Mouse (Mus musculus) stomach, embryonic 14.5 days (tissue): ENCODE data around the gene Chit1. TPM values are rescaled to one million over a fixed set of nuclear protein-coding genes. Genes with fewer than 3 reads are reported as not detected.
A peak's percentile ranks its signal among the peaks of the same experiment; 100 is the strongest.

ENCODE experiments used
- ATAC-seq: fragments of 200-750 bp; cut with Nextera tagmentation; 2 replicates; pipeline ENCODE4 v1.8.0; 2017; ENCODE audit warnings: low read depth, moderate TSS enrichment; ENCODE audit not compliant: insufficient number of reproducible peaks, insufficient read depth, low FRiP score
- H3K27ac ChIP-seq: fragments of 300-500 bp; sonication (generic); 2 replicates; pipeline ENCODE4 v1.5.1; 2014; ENCODE audit warnings: mild to moderate bottlenecking, low read length, moderate library complexity, mixed read lengths
- H3K27me3 ChIP-seq: fragments of 300-500 bp; sonication (generic); 2 replicates; pipeline ENCODE4 v1.6.1; 2014; ENCODE audit warnings: low read length, control low read depth, mixed read lengths; ENCODE audit not compliant: control insufficient read depth, insufficient read depth
- H3K36me3 ChIP-seq: fragments of 300-500 bp; sonication (generic); 2 replicates; pipeline ENCODE4 v1.6.1; 2014; ENCODE audit warnings: mild to moderate bottlenecking, control low read depth, low read length, moderate library complexity, mixed read lengths; ENCODE audit not compliant: control insufficient read depth, insufficient read depth
- H3K4me1 ChIP-seq: fragments of 300-500 bp; sonication (generic); 2 replicates; pipeline ENCODE4 v1.6.1; 2014; ENCODE audit warnings: low read length, control low read depth, mixed read lengths; ENCODE audit not compliant: control insufficient read depth, insufficient read depth
- H3K4me2 ChIP-seq: fragments of 300-500 bp; sonication (generic); replicated peaks from 2 replicates; pipeline ENCODE4 v1.6.1; 2014; ENCODE audit warnings: low read depth, low read length, control low read depth
- H3K4me3 ChIP-seq: fragments of 300-500 bp; sonication (generic); 2 replicates; pipeline ENCODE4 v1.5.1; 2014; ENCODE audit warnings: low read depth, low read length, control low read depth
- H3K9ac ChIP-seq: fragments of 300-500 bp; sonication (generic); replicated peaks from 2 replicates; pipeline ENCODE4 v1.6.1; 2014; ENCODE audit warnings: low read depth, mild to moderate bottlenecking, control low read depth, low read length, moderate library complexity, mixed read lengths
- H3K9me3 ChIP-seq: fragments of 300-500 bp; sonication (generic); 2 replicates; pipeline ENCODE4 v1.6.1; 2016; ENCODE audit warnings: low read depth, low read length, control low read depth; ENCODE audit not compliant: control insufficient read depth
- WGBS: fragments of 180-500 bp; shearing (Covaris S2); extraction: QIAGEN DNeasy Blood & Tissue Kit; methylation state at CpG from one replicate; pipeline ENCODE4 v1.1.7; 2014; 5-methylcytosine and 5-hydroxymethylcytosine counted together
- polyA plus RNA-seq: library from polyadenylated mRNA; unstranded; fragments of >200 nt; fragmentation: Nextera tagmentation; extraction: Ambion mirVana; gene quantifications from 2 replicates; pipeline ENCODE4 v1.2.1, GENCODE M21; 2014

Chit1 gene
- polyA plus RNA-seq, 1 experiment from 2014 or later: not detected

DNA sequence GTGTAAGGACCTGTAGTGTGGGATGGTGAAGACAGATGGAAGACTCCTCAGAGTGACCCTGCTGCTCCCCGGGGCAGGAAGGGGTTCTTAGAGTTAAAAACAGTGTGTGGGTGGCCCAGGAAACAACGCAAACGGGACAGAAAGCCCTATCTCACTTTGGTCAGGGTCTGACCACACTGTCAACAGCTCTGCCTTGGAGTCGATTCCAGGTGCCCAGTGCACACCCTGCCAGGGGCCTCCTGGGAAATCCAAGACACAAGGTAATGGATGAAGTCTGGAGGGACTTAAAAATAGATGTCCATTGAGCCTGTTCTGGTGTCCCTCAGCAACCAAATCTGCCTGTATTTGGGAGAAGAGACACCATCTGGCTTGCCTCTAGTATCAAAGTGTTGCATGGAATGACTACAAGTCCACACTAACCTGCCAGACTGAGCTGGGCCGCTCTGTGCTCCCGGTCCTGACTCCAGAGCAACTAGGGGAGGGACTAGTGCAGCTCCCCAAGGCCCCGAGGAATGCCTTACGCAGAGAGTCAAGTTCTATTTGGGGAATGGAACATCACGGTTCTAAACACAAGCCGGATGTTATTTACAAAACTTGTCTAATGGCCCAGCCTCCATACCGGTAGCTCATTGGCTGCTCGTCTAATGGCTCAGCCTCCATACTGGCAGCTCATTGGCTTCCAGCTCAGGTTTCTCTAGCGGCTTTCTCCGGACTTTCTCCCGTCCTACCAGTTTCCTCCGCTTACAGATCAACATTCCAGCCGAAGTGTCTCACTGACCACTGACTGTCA lies 12.1 kb upstream of the Chit1 start:
- H3K4me1 ChIP-seq: peaks cover 54% of the 10 kb centered on the region
- WGBS: 1% methylated on average over 17 of the region's 17 CpGs
- H3K4me3 ChIP-seq: peak overlapping the region; percentile 28
- no peak overlapping the region for H3K9ac ChIP-seq
- peak overlapping the region; percentile 58 for H3K4me2 ChIP-seq
- no peaks in the 10 kb centered on the region for H3K9me3 ChIP-seq
- peak; percentile 84 for ATAC-seq
- H3K27ac ChIP-seq: peak overlapping the region; percentile 91
- H3K27me3 ChIP-seq: no peaks in the 10 kb centered on the region
- no peaks in the 10 kb centered on the region for H3K36me3 ChIP-seq

DNA sequence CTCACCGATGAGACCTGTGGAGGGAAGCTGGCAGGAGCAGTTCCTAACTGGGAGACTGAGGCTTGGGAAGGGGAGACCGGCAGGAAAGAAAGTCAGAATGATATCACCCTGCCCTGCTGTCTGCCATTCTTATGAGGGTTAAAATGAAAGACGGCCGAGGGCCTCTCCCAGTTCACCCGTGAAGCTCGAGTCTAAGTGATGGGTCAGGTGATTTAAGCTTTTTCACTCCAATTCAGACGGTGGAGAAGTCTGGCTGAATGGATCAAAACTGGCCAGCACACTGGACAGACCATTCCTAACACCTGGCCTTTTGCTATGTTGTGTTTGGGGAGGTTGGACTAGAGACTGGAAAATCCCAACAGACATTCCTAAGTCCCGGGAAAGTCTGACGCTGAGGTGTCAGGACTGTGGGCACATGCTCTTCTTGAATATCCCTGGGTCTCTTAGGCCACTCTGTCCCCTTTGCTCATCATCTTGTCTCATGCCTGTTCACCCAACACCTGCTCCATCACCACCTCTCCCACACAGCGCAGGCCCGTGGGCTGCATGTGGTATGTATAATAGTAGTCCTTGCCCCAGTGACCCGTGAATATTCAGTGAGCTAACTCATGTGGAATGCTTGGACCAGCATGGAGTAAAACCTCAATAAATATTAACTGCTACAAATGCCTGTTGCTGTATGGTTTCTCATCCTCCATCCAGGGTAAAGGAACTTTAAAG lies 11.4 kb upstream of the Chit1 start:
- peaks cover 50% of the 10 kb centered on the region for H3K4me1 ChIP-seq
- H3K4me3 ChIP-seq: peak overlapping the region; percentile 28
- ATAC-seq: no peak
- peak overlapping the region; percentile 91 for H3K27ac ChIP-seq
- no peak overlapping the region for H3K9ac ChIP-seq
- 19% methylated on average over 12 of the region's 12 CpGs for WGBS
- H3K36me3 ChIP-seq: no peaks in the 10 kb centered on the region
- H3K4me2 ChIP-seq: peak overlapping the region; percentile 58
- H3K27me3 ChIP-seq: no peaks in the 10 kb centered on the region
- no peaks in the 10 kb centered on the region for H3K9me3 ChIP-seq

DNA sequence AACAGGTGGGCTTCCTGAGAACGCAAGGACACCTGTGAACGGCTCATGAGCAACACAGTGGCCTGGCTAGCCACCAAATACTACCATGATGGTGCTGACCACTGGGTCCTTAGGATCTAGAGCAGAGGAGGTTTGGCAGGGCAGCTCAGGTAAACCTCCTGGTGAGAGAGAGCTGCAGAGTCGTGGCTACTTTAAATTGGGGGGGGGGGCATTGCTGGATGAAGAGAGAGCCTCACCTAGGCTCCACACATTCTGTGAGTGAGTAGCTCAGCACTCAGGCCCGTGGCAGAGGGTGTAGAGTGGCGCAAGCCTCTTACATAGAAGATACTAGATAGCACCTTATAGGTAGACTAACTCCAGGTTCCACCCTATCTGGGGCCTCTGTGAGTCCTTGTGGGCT lies 10.6 kb upstream of the Chit1 start:
- H3K4me2 ChIP-seq: no peak overlapping the region
- ATAC-seq: no peak
- no peaks in the 10 kb centered on the region for H3K9me3 ChIP-seq
- no peaks in the 10 kb centered on the region for H3K27me3 ChIP-seq
- peak overlapping the region; percentile 91; the same call in 1 of the 2 replicates for H3K27ac ChIP-seq
- no peak overlapping the region for H3K4me3 ChIP-seq
- WGBS: 75% methylated on average over 5 of the region's 5 CpGs
- no peak overlapping the region for H3K9ac ChIP-seq
- H3K4me1 ChIP-seq: peaks cover 45% of the 10 kb centered on the region
- H3K36me3 ChIP-seq: no peaks in the 10 kb centered on the region

GRCm38 (mm10) chr1:134100928-134101327 lies 10.1 kb upstream of the Chit1 start:
- Histone ChIP-seq H3K4me2 (no peak overlapping the region), H3K9me3 (no peaks in the 10 kb centered on the region), H3K36me3 (no peaks in the 10 kb centered on the region), H3K27me3 (no peaks in the 10 kb centered on the region), H3K27ac (no peak overlapping the region), H3K9ac (no peak overlapping the region), H3K4me1 (peaks cover 40% of the 10 kb centered on the region), H3K4me3 (no peak overlapping the region)
- no peak for ATAC-seq
- WGBS: 82% methylated on average over 4 of the region's 4 CpGs

DNA sequence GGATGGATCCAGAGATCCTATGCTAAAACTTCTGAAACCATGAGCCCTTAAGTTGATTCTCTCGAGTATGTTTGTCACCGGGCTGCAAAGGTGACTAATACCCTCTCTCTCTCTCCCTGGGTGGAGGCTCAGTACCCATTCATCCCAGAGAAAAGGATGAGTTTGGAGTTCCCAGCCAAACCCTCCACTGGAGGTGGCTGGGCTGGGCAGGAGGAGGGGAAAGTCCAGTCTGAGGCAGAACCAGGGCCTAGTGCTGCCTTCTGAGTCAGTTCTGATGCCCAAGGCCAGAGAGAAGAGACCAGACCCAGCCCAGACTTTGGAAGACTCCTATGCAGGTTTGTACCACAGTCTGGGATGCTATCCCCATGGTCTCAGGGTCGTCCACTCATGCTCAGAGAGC lies 9.4 kb upstream of the Chit1 start:
- no peaks in the 10 kb centered on the region for H3K36me3 ChIP-seq
- WGBS: 74% methylated on average over 3 of the region's 3 CpGs
- H3K9me3 ChIP-seq: no peaks in the 10 kb centered on the region
- no peak overlapping the region for H3K4me2 ChIP-seq
- no peak for ATAC-seq
- no peak overlapping the region for H3K9ac ChIP-seq
- no peak overlapping the region for H3K4me3 ChIP-seq
- H3K27ac ChIP-seq: no peak overlapping the region
- no peaks in the 10 kb centered on the region for H3K27me3 ChIP-seq
- peaks cover 33% of the 10 kb centered on the region for H3K4me1 ChIP-seq

GRCm38 (mm10) chr1:134103861-134104260 lies 7.2 kb upstream of the Chit1 start:
- Histone ChIP-seq H3K4me2 (no peak overlapping the region), H3K9ac (no peak overlapping the region), H3K4me1 (peaks cover 11% of the 10 kb centered on the region; the same call in 1 of the 2 replicates), H3K9me3 (no peaks in the 10 kb centered on the region), H3K27me3 (no peaks in the 10 kb centered on the region), H3K27ac (no peak overlapping the region), H3K4me3 (no peak overlapping the region), H3K36me3 (no peaks in the 10 kb centered on the region)
- no peak for ATAC-seq
- 65% methylated on average over 5 of the region's 5 CpGs for WGBS

- ATAC-seq: no peak
- no peak overlapping the region for H3K4me2 ChIP-seq
- no peak overlapping the region for H3K9ac ChIP-seq
- H3K36me3 ChIP-seq: no peaks in the 10 kb centered on the region
- 68% methylated on average over 11 of the region's 11 CpGs for WGBS
- no peaks in the 10 kb centered on the region for H3K9me3 ChIP-seq
- no peaks in the 10 kb centered on the region for H3K27me3 ChIP-seq
- no peak overlapping the region for H3K27ac ChIP-seq
- no peak overlapping the region for H3K4me3 ChIP-seq
- H3K4me1 ChIP-seq: peaks cover 3% of the 10 kb centered on the region; the same call in 1 of the 2 replicates
Measured at GRCm38 (mm10) chr1:134105043-134105763, 5.8 kb upstream of the Chit1 start.

GRCm38 (mm10) chr1:134105764-134106430 lies 5.1 kb upstream of the Chit1 start:
- Histone ChIP-seq H3K27me3 (no peaks in the 10 kb centered on the region), H3K4me2 (no peak overlapping the region), H3K4me1 (no peaks in the 10 kb centered on the region), H3K36me3 (no peaks in the 10 kb centered on the region), H3K4me3 (no peak overlapping the region), H3K9ac (no peak overlapping the region), H3K9me3 (no peaks in the 10 kb centered on the region), H3K27ac (no peak overlapping the region)
- 40% methylated on average over 3 of the region's 3 CpGs for whole genome bisulfite sequencing
- ATAC-seq: no peak
